Mouse (Mus musculus): Measurements from ENCODE around the gene Gria2. TPM values are rescaled to one million over a fixed set of nuclear protein-coding genes. Genes with fewer than 3 reads are reported as not detected.

Gria2 gene
- 3.6 and 3.9 TPM in 2 replicates for polyA plus RNA-seq (2014; fragmentation: Nextera tagmentation; extraction: Ambion mirVana)

- H3K4me2 ChIP-seq (ENCODE audit: low read depth, low read length) = peak within 1 kb of the TSS; percentile 79
- ATAC-seq (ENCODE audit: low read depth) (peak; percentile 94), DNase-seq (ENCODE audit: low spot score) (peak; percentile 94)
- no peaks in the 10 kb centered on the region for H3K9me3 ChIP-seq (ENCODE audit: control insufficient read depth, low read length)
- H3K27me3 ChIP-seq (replicated peaks; ENCODE audit: control insufficient read depth, insufficient read depth, low read length) = peaks cover 27% of the 10 kb centered on the region
- H3K27ac ChIP-seq (replicated peaks; ENCODE audit: low read depth, low read length) = no peak within 1 kb of the TSS
- no peaks in the 10 kb centered on the region for H3K36me3 ChIP-seq (ENCODE audit: control insufficient read depth, insufficient read depth, low read length)
- under 1% methylated on average over 34 of the region's 35 CpGs for WGBS
- peaks cover 18% of the 10 kb centered on the region; the same call in 1 of the 2 replicates for H3K4me1 ChIP-seq (ENCODE audit: control insufficient read depth, insufficient read depth, low read length)
- peak within 1 kb of the TSS; percentile 19; the same call in 1 of the 2 replicates for H3K9ac ChIP-seq (ENCODE audit: low read depth, low read length)
- H3K4me3 ChIP-seq (ENCODE audit: low read depth, low read length) = peak within 1 kb of the TSS; percentile 42
Measured at GRCm38 (mm10) chr3:80802596-80803081, at the start of gene Gria2. Gene Gria2, minus strand, starts transcription at chr3:80802835.

- 0 out of 2 replicates have a peak, but pooled peaks cover 4% of the 10 kb centered on the region for H3K36me3 ChIP-seq (ENCODE audit: control insufficient read depth, insufficient read depth, low read length)
- 85% methylated on average over 10 of the region's 10 CpGs for WGBS
- no peak overlapping the region for H3K27ac ChIP-seq (replicated peaks; ENCODE audit: low read depth, low read length)
- H3K9me3 ChIP-seq (ENCODE audit: control insufficient read depth, low read length) = no peaks in the 10 kb centered on the region
- no peak for ATAC-seq (ENCODE audit: low read depth)
- H3K9ac ChIP-seq (ENCODE audit: low read depth, low read length) = no peak overlapping the region
- no peak for DNase-seq (ENCODE audit: low spot score)
- no peaks in the 10 kb centered on the region for H3K27me3 ChIP-seq (replicated peaks; ENCODE audit: control insufficient read depth, insufficient read depth, low read length)
- H3K4me3 ChIP-seq (ENCODE audit: low read depth, low read length) = no peak overlapping the region
- no peak overlapping the region for H3K4me2 ChIP-seq (ENCODE audit: low read depth, low read length)
- no peaks in the 10 kb centered on the region for H3K4me1 ChIP-seq (ENCODE audit: control insufficient read depth, insufficient read depth, low read length)
Measured at GRCm38 (mm10) chr3:80850947-80851346, 48.3 kb upstream of the Gria2 start.

GRCm38 (mm10) chr3:80845634-80846033 is 43.0 kb upstream of the Gria2 start:
- no peak overlapping the region for H3K27ac ChIP-seq (replicated peaks; ENCODE audit: low read depth, low read length)
- no peak overlapping the region for H3K4me3 ChIP-seq (ENCODE audit: low read depth, low read length)
- no peaks in the 10 kb centered on the region for H3K9me3 ChIP-seq (ENCODE audit: control insufficient read depth, low read length)
- no peaks in the 10 kb centered on the region for H3K4me1 ChIP-seq (ENCODE audit: control insufficient read depth, insufficient read depth, low read length)
- 83% methylated on average over 2 of the region's 2 CpGs for WGBS
- H3K36me3 ChIP-seq (ENCODE audit: control insufficient read depth, insufficient read depth, low read length) = 0 out of 2 replicates have a peak, but pooled peaks cover under 1% of the 10 kb centered on the region
- H3K4me2 ChIP-seq (ENCODE audit: low read depth, low read length) = no peak overlapping the region
- H3K9ac ChIP-seq (ENCODE audit: low read depth, low read length) = no peak overlapping the region
- no peak for DNase-seq (ENCODE audit: low spot score)
- no peak for ATAC-seq (ENCODE audit: low read depth)
- H3K27me3 ChIP-seq (replicated peaks; ENCODE audit: control insufficient read depth, insufficient read depth, low read length) = no peaks in the 10 kb centered on the region

- ATAC-seq (ENCODE audit: low read depth) = no peak
- WGBS = 69% methylated on average over 5 of the region's 5 CpGs
- Histone ChIP-seq H3K9ac (ENCODE audit: low read depth, low read length) (no peak overlapping the region), H3K36me3 (ENCODE audit: control insufficient read depth, insufficient read depth, low read length) (no peaks in the 10 kb centered on the region), H3K27ac (replicated peaks; ENCODE audit: low read depth, low read length) (no peak overlapping the region), H3K27me3 (replicated peaks; ENCODE audit: control insufficient read depth, insufficient read depth, low read length) (no peaks in the 10 kb centered on the region), H3K4me3 (ENCODE audit: low read depth, low read length) (no peak overlapping the region), H3K4me1 (ENCODE audit: control insufficient read depth, insufficient read depth, low read length) (no peaks in the 10 kb centered on the region), H3K4me2 (ENCODE audit: low read depth, low read length) (no peak overlapping the region), H3K9me3 (ENCODE audit: control insufficient read depth, low read length) (no peaks in the 10 kb centered on the region)
- no peak for DNase-seq (ENCODE audit: low spot score)
Measured at GRCm38 (mm10) chr3:80839845-80840244, 37.2 kb upstream of the Gria2 start.

GRCm38 (mm10) chr3:80837583-80837982 is 34.9 kb upstream of the Gria2 start:
- Histone ChIP-seq H3K9me3 (ENCODE audit: control insufficient read depth, low read length) (no peaks in the 10 kb centered on the region), H3K4me2 (ENCODE audit: low read depth, low read length) (no peak overlapping the region), H3K9ac (ENCODE audit: low read depth, low read length) (no peak overlapping the region), H3K27ac (replicated peaks; ENCODE audit: low read depth, low read length) (no peak overlapping the region), H3K27me3 (replicated peaks; ENCODE audit: control insufficient read depth, insufficient read depth, low read length) (no peaks in the 10 kb centered on the region), H3K4me3 (ENCODE audit: low read depth, low read length) (no peak overlapping the region), H3K36me3 (ENCODE audit: control insufficient read depth, insufficient read depth, low read length) (no peaks in the 10 kb centered on the region), H3K4me1 (ENCODE audit: control insufficient read depth, insufficient read depth, low read length) (no peaks in the 10 kb centered on the region)
- 35% methylated on average over 3 of the region's 3 CpGs for WGBS
- ATAC-seq (ENCODE audit: low read depth) = no peak
- DNase-seq (ENCODE audit: low spot score) = peak; percentile 10

GRCm38 (mm10) chr3:80823975-80824374 is 21.3 kb upstream of the Gria2 start:
- no peaks in the 10 kb centered on the region for H3K9me3 ChIP-seq (ENCODE audit: control insufficient read depth, low read length)
- no peaks in the 10 kb centered on the region for H3K4me1 ChIP-seq (ENCODE audit: control insufficient read depth, insufficient read depth, low read length)
- no peak overlapping the region for H3K4me3 ChIP-seq (ENCODE audit: low read depth, low read length)
- no peak for ATAC-seq (ENCODE audit: low read depth)
- no peak overlapping the region for H3K4me2 ChIP-seq (ENCODE audit: low read depth, low read length)
- no peaks in the 10 kb centered on the region for H3K27me3 ChIP-seq (replicated peaks; ENCODE audit: control insufficient read depth, insufficient read depth, low read length)
- H3K9ac ChIP-seq (ENCODE audit: low read depth, low read length) = no peak overlapping the region
- H3K36me3 ChIP-seq (ENCODE audit: control insufficient read depth, insufficient read depth, low read length) = no peaks in the 10 kb centered on the region
- H3K27ac ChIP-seq (replicated peaks; ENCODE audit: low read depth, low read length) = no peak overlapping the region
- DNase-seq (ENCODE audit: low spot score) = no peak
- WGBS = 100% methylated on average over 1 of the region's 1 CpGs

- ATAC-seq (ENCODE audit: low read depth) (no peak), DNase-seq (ENCODE audit: low spot score) (no peak)
- H3K27me3 ChIP-seq (replicated peaks; ENCODE audit: control insufficient read depth, insufficient read depth, low read length) = no peaks in the 10 kb centered on the region
- H3K9me3 ChIP-seq (ENCODE audit: control insufficient read depth, low read length) = no peaks in the 10 kb centered on the region
- H3K9ac ChIP-seq (ENCODE audit: low read depth, low read length) = no peak overlapping the region
- no peak overlapping the region for H3K4me2 ChIP-seq (ENCODE audit: low read depth, low read length)
- no peaks in the 10 kb centered on the region for H3K36me3 ChIP-seq (ENCODE audit: control insufficient read depth, insufficient read depth, low read length)
- H3K4me3 ChIP-seq (ENCODE audit: low read depth, low read length) = no peak overlapping the region
- no peak overlapping the region for H3K27ac ChIP-seq (replicated peaks; ENCODE audit: low read depth, low read length)
- 78% methylated on average over 1 of the region's 1 CpGs for WGBS
- no peaks in the 10 kb centered on the region for H3K4me1 ChIP-seq (ENCODE audit: control insufficient read depth, insufficient read depth, low read length)
Measured at GRCm38 (mm10) chr3:80818619-80819018, 16.0 kb upstream of the Gria2 start.

- H3K36me3 ChIP-seq (ENCODE audit: control insufficient read depth, insufficient read depth, low read length) = no peaks in the 10 kb centered on the region
- H3K4me2 ChIP-seq (ENCODE audit: low read depth, low read length) = no peak overlapping the region
- H3K27me3 ChIP-seq (replicated peaks; ENCODE audit: control insufficient read depth, insufficient read depth, low read length) = no peaks in the 10 kb centered on the region
- no peak overlapping the region for H3K4me3 ChIP-seq (ENCODE audit: low read depth, low read length)
- H3K9ac ChIP-seq (ENCODE audit: low read depth, low read length) = no peak overlapping the region
- ATAC-seq (ENCODE audit: low read depth) = no peak
- H3K4me1 ChIP-seq (ENCODE audit: control insufficient read depth, insufficient read depth, low read length) = no peaks in the 10 kb centered on the region
- no peak for DNase-seq (ENCODE audit: low spot score)
- no peak overlapping the region for H3K27ac ChIP-seq (replicated peaks; ENCODE audit: low read depth, low read length)
- H3K9me3 ChIP-seq (ENCODE audit: control insufficient read depth, low read length) = no peaks in the 10 kb centered on the region
Measured at GRCm38 (mm10) chr3:80813734-80814133, 11.1 kb upstream of the Gria2 start.

GRCm38 (mm10) chr3:80812237-80812636 is 9.6 kb upstream of the Gria2 start:
- no peaks in the 10 kb centered on the region for H3K36me3 ChIP-seq (ENCODE audit: control insufficient read depth, insufficient read depth, low read length)
- H3K4me2 ChIP-seq (ENCODE audit: low read depth, low read length) = no peak overlapping the region
- no peak overlapping the region for H3K4me3 ChIP-seq (ENCODE audit: low read depth, low read length)
- no peaks in the 10 kb centered on the region for H3K4me1 ChIP-seq (ENCODE audit: control insufficient read depth, insufficient read depth, low read length)
- no peak for ATAC-seq (ENCODE audit: low read depth)
- no peak overlapping the region for H3K27ac ChIP-seq (replicated peaks; ENCODE audit: low read depth, low read length)
- WGBS = 75% methylated on average over 3 of the region's 3 CpGs
- no peaks in the 10 kb centered on the region for H3K9me3 ChIP-seq (ENCODE audit: control insufficient read depth, low read length)
- H3K27me3 ChIP-seq (replicated peaks; ENCODE audit: control insufficient read depth, insufficient read depth, low read length) = no peaks in the 10 kb centered on the region
- no peak overlapping the region for H3K9ac ChIP-seq (ENCODE audit: low read depth, low read length)
- no peak for DNase-seq (ENCODE audit: low spot score)
